Mouse (Mus musculus): Measurements from ENCODE around the gene Pou3f1. TPM values are rescaled to one million over a fixed set of nuclear protein-coding genes. Genes with fewer than 3 reads are reported as not detected.
A peak's percentile ranks its signal among the peaks of the same experiment; 100 is the strongest.

Gene Pou3f1
- polyA plus RNA-seq, 1 experiment from 2014 or later, result 6.8 TPM

DNA sequence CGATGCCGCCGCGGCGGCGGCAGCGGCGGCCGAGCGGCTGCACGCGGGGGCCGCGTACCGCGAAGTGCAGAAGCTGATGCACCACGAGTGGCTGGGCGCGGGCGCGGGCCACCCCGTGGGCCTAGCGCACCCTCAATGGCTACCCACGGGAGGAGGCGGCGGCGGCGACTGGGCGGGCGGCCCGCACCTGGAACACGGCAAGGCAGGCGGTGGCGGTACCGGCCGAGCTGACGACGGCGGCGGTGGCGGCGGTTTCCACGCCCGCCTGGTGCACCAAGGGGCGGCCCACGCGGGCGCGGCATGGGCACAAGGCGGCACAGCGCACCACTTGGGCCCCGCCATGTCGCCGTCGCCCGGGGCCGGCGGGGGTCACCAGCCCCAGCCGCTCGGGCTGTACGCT is 1.2 kb downstream of the Pou3f1 start:
- Histone ChIP-seq H3K9me3 (replicated peaks) (no peaks in the 10 kb centered on the region), H3K4me2 (peak overlapping the region; percentile 94), H3K27ac (replicated peaks) (no peak overlapping the region), H3K4me1 (peaks cover 39% of the 10 kb centered on the region), H3K27me3 (replicated peaks) (peaks cover 86% of the 10 kb centered on the region), H3K36me3 (no peaks in the 10 kb centered on the region), H3K9ac (replicated peaks) (peak overlapping the region; percentile 35), H3K4me3 (replicated peaks) (peak overlapping the region; percentile 60)
- peak; percentile 16 for ATAC-seq (ENCODE audit: low FRiP score)
- under 1% methylated on average over 33 of the region's 61 CpGs for WGBS

DNA sequence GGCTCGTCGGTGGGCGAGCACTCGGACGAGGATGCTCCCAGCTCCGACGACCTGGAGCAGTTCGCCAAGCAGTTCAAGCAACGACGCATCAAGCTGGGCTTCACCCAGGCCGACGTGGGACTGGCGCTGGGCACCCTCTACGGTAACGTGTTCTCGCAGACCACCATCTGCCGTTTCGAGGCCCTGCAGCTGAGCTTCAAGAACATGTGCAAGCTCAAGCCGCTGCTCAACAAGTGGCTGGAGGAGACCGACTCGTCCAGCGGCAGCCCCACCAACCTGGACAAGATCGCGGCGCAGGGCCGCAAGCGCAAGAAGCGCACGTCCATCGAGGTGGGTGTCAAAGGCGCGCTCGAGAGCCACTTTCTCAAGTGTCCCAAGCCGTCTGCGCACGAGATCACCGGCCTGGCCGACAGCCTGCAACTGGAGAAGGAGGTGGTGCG is 1.8 kb downstream of the Pou3f1 start:
- H3K27ac ChIP-seq (replicated peaks), result no peak overlapping the region
- WGBS, result 1% methylated on average over 32 of the region's 39 CpGs
- H3K36me3 ChIP-seq, result no peaks in the 10 kb centered on the region
- peaks cover 35% of the 10 kb centered on the region for H3K4me1 ChIP-seq
- ATAC-seq (ENCODE audit: low FRiP score), result no peak
- H3K9me3 ChIP-seq (replicated peaks), result no peaks in the 10 kb centered on the region
- peak overlapping the region; percentile 94 for H3K4me2 ChIP-seq
- H3K4me3 ChIP-seq (replicated peaks), result peak overlapping the region; percentile 60
- H3K9ac ChIP-seq (replicated peaks), result peak overlapping the region; percentile 14; the same call in 1 of the 2 replicates
- peaks cover 86% of the 10 kb centered on the region for H3K27me3 ChIP-seq (replicated peaks)

GRCm38 (mm10) chr4:124659251-124660217 is 2.9 kb downstream of the Pou3f1 start:
- no peaks in the 10 kb centered on the region for H3K36me3 ChIP-seq
- H3K9me3 ChIP-seq (replicated peaks), result no peaks in the 10 kb centered on the region
- peak overlapping the region; percentile 94 for H3K4me2 ChIP-seq
- WGBS, result 2% methylated on average over 68 of the region's 68 CpGs
- no peak overlapping the region for H3K9ac ChIP-seq (replicated peaks)
- H3K27me3 ChIP-seq (replicated peaks), result peaks cover 85% of the 10 kb centered on the region
- no peak for ATAC-seq (ENCODE audit: low FRiP score)
- H3K27ac ChIP-seq (replicated peaks), result no peak overlapping the region
- H3K4me3 ChIP-seq (replicated peaks), result peak overlapping the region; percentile 60
- peaks cover 43% of the 10 kb centered on the region for H3K4me1 ChIP-seq

GRCm38 (mm10) chr4:124660603-124661002 is 4.0 kb downstream of the Pou3f1 start:
- peaks cover 85% of the 10 kb centered on the region for H3K27me3 ChIP-seq (replicated peaks)

DNA sequence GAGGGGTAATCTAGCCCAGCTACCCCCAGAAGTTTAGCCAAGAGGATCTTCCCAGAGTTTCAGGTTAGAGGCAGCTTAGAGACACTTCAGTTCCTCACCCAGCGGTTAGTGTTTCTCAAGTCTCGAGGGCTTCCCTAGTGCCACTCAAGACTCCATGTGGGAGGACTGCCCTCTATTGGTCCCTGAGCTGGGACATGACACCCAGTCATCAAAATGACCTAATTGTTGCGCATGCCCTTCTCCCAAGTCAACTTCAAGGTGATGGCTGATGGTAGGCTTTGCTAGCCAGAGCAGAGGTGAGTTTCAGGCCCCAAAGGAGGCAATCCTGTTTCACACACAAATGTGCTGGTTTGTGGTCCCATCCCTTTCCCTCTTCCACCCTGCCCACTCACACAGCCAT is 6.4 kb downstream of the Pou3f1 start:
- Histone ChIP-seq H3K27ac (replicated peaks) (no peak overlapping the region), H3K4me3 (replicated peaks) (no peak overlapping the region), H3K27me3 (replicated peaks) (peaks cover 87% of the 10 kb centered on the region), H3K9me3 (replicated peaks) (no peaks in the 10 kb centered on the region), H3K9ac (replicated peaks) (no peak overlapping the region), H3K4me2 (no peak overlapping the region), H3K36me3 (no peaks in the 10 kb centered on the region), H3K4me1 (peaks cover 37% of the 10 kb centered on the region)
- WGBS, result 59% methylated on average over 3 of the region's 3 CpGs
- ATAC-seq (ENCODE audit: low FRiP score), result no peak

More at GRCm38 (mm10) chr4:124660603-124661002, 4.0 kb downstream of the Pou3f1 start:
- H3K27ac ChIP-seq (replicated peaks), result no peak overlapping the region
- no peak overlapping the region for H3K9ac ChIP-seq (replicated peaks)
- no peaks in the 10 kb centered on the region for H3K36me3 ChIP-seq
- H3K4me3 ChIP-seq (replicated peaks), result 0 out of 2 replicates have a peak overlapping the region, but pooled peaks have one; percentile 4
- peaks cover 46% of the 10 kb centered on the region for H3K4me1 ChIP-seq
- WGBS, result 58% methylated on average over 3 of the region's 3 CpGs
- H3K9me3 ChIP-seq (replicated peaks), result no peaks in the 10 kb centered on the region
- no peak for ATAC-seq (ENCODE audit: low FRiP score)
- peak overlapping the region; percentile 19 for H3K4me2 ChIP-seq

GRCm38 (mm10) chr4:124664185-124664584 is 7.6 kb downstream of the Pou3f1 start:
- WGBS, result 34% methylated on average over 9 of the region's 9 CpGs

GRCm38 (mm10) chr4:124664604-124665003 is 8.0 kb downstream of the Pou3f1 start:
- Histone ChIP-seq H3K4me1 (peaks cover 25% of the 10 kb centered on the region), H3K4me2 (peak overlapping the region; percentile 31), H3K4me3 (replicated peaks) (no peak overlapping the region), H3K9ac (replicated peaks) (no peak overlapping the region), H3K27ac (replicated peaks) (no peak overlapping the region), H3K36me3 (no peaks in the 10 kb centered on the region), H3K9me3 (replicated peaks) (no peaks in the 10 kb centered on the region), H3K27me3 (replicated peaks) (peaks cover 85% of the 10 kb centered on the region)
- 35% methylated on average over 15 of the region's 15 CpGs for WGBS
- ATAC-seq (ENCODE audit: low FRiP score), result no peak

More at GRCm38 (mm10) chr4:124664185-124664584, 7.6 kb downstream of the Pou3f1 start:
- H3K9me3 ChIP-seq (replicated peaks), result no peaks in the 10 kb centered on the region
- H3K4me1 ChIP-seq, result peaks cover 29% of the 10 kb centered on the region
- no peak for ATAC-seq (ENCODE audit: low FRiP score)
- H3K9ac ChIP-seq (replicated peaks), result no peak overlapping the region
- H3K27ac ChIP-seq (replicated peaks), result no peak overlapping the region
- H3K4me2 ChIP-seq, result peak overlapping the region; percentile 31
- H3K4me3 ChIP-seq (replicated peaks), result no peak overlapping the region
- peaks cover 86% of the 10 kb centered on the region for H3K27me3 ChIP-seq (replicated peaks)
- no peaks in the 10 kb centered on the region for H3K36me3 ChIP-seq

GRCm38 (mm10) chr4:124667476-124668033 is 10.9 kb downstream of the Pou3f1 start:
- H3K9me3 ChIP-seq (replicated peaks), result no peaks in the 10 kb centered on the region
- WGBS, result 17% methylated on average over 14 of the region's 14 CpGs
- no peak overlapping the region for H3K4me2 ChIP-seq
- no peak overlapping the region for H3K4me3 ChIP-seq (replicated peaks)
- peaks cover 36% of the 10 kb centered on the region for H3K4me1 ChIP-seq
- ATAC-seq (ENCODE audit: low FRiP score), result no peak
- no peak overlapping the region for H3K9ac ChIP-seq (replicated peaks)
- H3K27me3 ChIP-seq (replicated peaks), result peaks cover 81% of the 10 kb centered on the region
- no peaks in the 10 kb centered on the region for H3K36me3 ChIP-seq
- H3K27ac ChIP-seq (replicated peaks), result no peak overlapping the region

DNA sequence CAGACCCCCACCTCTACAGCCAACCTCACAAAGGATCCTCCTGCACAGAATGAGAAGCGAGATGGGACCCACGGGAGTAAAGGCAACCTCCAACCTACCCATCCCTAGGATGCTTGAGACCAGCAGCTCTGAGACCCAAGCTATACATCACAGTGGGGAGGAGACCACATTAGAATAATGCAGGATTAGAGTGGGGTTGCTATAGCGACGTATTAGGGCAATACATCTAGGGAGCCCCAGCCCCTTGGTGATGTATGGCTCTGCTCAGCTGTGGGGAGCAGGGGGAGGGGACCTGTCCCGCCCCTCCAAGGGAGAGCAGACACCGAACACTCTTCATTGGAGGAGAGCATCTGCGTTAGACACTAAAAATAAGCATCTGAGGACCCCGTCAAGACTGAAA is 11.5 kb downstream of the Pou3f1 start:
- Histone ChIP-seq H3K4me1 (peaks cover 41% of the 10 kb centered on the region), H3K4me2 (no peak overlapping the region), H3K9me3 (replicated peaks) (no peaks in the 10 kb centered on the region), H3K27me3 (replicated peaks) (peaks cover 78% of the 10 kb centered on the region), H3K27ac (replicated peaks) (no peak overlapping the region), H3K36me3 (no peaks in the 10 kb centered on the region), H3K9ac (replicated peaks) (no peak overlapping the region), H3K4me3 (replicated peaks) (no peak overlapping the region)
- WGBS, result 11% methylated on average over 8 of the region's 8 CpGs
- ATAC-seq (ENCODE audit: low FRiP score), result no peak

DNA sequence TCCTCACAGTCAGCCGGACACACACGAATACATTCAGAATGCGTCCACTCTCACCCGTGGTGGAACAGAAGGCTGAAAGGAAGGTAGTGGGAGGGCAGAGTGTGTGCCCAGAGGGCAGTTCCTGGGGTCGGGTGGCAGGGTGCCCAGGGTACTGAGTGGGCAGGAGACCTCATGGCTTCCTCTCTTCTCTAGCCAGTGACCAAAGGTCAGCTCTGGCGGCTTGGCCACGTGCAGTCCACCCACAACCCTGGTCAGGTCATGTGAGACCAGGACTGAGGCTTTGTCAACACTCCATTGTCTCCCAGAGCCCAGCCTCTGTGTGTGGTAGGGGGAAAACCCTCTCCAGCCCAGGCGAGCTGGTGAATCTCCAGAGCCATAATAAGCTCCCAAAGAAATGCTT is 13.6 kb downstream of the Pou3f1 start:
- no peak for ATAC-seq (ENCODE audit: low FRiP score)
- WGBS, result 59% methylated on average over 8 of the region's 8 CpGs
- Histone ChIP-seq H3K36me3 (no peaks in the 10 kb centered on the region), H3K4me2 (no peak overlapping the region), H3K9me3 (replicated peaks) (no peaks in the 10 kb centered on the region), H3K4me1 (peaks cover 38% of the 10 kb centered on the region), H3K27me3 (replicated peaks) (peaks cover 75% of the 10 kb centered on the region), H3K4me3 (replicated peaks) (no peak overlapping the region), H3K9ac (replicated peaks) (no peak overlapping the region), H3K27ac (replicated peaks) (no peak overlapping the region)

GRCm38 (mm10) chr4:124671583-124671982 is 15.0 kb downstream of the Pou3f1 start:
- Histone ChIP-seq H3K4me2 (peak overlapping the region; percentile 60; the same call in 1 of the 2 replicates), H3K9ac (replicated peaks) (no peak overlapping the region), H3K4me3 (replicated peaks) (no peak overlapping the region), H3K4me1 (peaks cover 38% of the 10 kb centered on the region), H3K27me3 (replicated peaks) (peaks cover 61% of the 10 kb centered on the region), H3K27ac (replicated peaks) (no peak overlapping the region), H3K36me3 (no peaks in the 10 kb centered on the region), H3K9me3 (replicated peaks) (no peaks in the 10 kb centered on the region)
- WGBS, result 27% methylated on average over 7 of the region's 7 CpGs
- no peak for ATAC-seq (ENCODE audit: low FRiP score)
